Mouse (Mus musculus) limb, embryonic 12.5 days (tissue): ENCODE results near the gene Mfrp. TPM values are rescaled to one million over a fixed set of nuclear protein-coding genes. Genes with fewer than 3 reads are reported as not detected.

ENCODE experiments used
- ATAC-seq: fragments of 200-750 bp; cut with Nextera tagmentation; 2 replicates; pipeline ENCODE4 v1.8.0; 2017; ENCODE audit warnings: low read depth, moderate TSS enrichment; ENCODE audit not compliant: insufficient number of reproducible peaks, insufficient read depth, low FRiP score, low TSS enrichment
- H3K27ac ChIP-seq: fragments of 300-500 bp; sonication (generic); 2 replicates; pipeline ENCODE4 v1.5.1; 2016; ENCODE audit warnings: mild to moderate bottlenecking, moderate library complexity
- H3K27me3 ChIP-seq: fragments of 300-500 bp; sonication (generic); 2 replicates; pipeline ENCODE4 v1.6.1; 2016; ENCODE audit warnings: mild to moderate bottlenecking, moderate library complexity
- H3K36me3 ChIP-seq: fragments of 300-500 bp; sonication (generic); 2 replicates; pipeline ENCODE4 v1.6.1; 2016; ENCODE audit warnings: mild to moderate bottlenecking, moderate library complexity
- H3K4me1 ChIP-seq: fragments of 300-500 bp; sonication (generic); replicated peaks from 2 replicates; pipeline ENCODE4 v1.6.1; 2016
- H3K4me2 ChIP-seq: fragments of 300-500 bp; sonication (generic); 2 replicates; pipeline ENCODE4 v1.6.1; 2016; ENCODE audit warnings: mild to moderate bottlenecking, moderate library complexity
- H3K4me3 ChIP-seq: fragments of 300-500 bp; sonication (generic); replicated peaks from 2 replicates; pipeline ENCODE4 v1.5.1; 2016; ENCODE audit warnings: mild to moderate bottlenecking
- H3K9ac ChIP-seq: fragments of 300-500 bp; sonication (generic); replicated peaks from 2 replicates; pipeline ENCODE4 v1.6.1; 2016; ENCODE audit warnings: mild to moderate bottlenecking, moderate library complexity
- H3K9me3 ChIP-seq: fragments of 300-500 bp; sonication (generic); 2 replicates; pipeline ENCODE4 v1.6.1; 2016; ENCODE audit warnings: mild to moderate bottlenecking, moderate library complexity
- WGBS: fragments of 180-500 bp; shearing (Covaris S2); methylation state at CpG from one replicate; pipeline ENCODE4 v1.1.7; 2016; 5-methylcytosine and 5-hydroxymethylcytosine counted together
- polyA plus RNA-seq: library from polyadenylated mRNA; unstranded; fragments of >200 nt; fragmentation: Nextera tagmentation; extraction: Ambion mirVana; gene quantifications from 2 replicates; pipeline ENCODE4 v1.2.1, GENCODE M21; 2016

The Mfrp gene
- polyA plus RNA-seq, 1 experiment from 2014 or later: 0.29 TPM

DNA sequence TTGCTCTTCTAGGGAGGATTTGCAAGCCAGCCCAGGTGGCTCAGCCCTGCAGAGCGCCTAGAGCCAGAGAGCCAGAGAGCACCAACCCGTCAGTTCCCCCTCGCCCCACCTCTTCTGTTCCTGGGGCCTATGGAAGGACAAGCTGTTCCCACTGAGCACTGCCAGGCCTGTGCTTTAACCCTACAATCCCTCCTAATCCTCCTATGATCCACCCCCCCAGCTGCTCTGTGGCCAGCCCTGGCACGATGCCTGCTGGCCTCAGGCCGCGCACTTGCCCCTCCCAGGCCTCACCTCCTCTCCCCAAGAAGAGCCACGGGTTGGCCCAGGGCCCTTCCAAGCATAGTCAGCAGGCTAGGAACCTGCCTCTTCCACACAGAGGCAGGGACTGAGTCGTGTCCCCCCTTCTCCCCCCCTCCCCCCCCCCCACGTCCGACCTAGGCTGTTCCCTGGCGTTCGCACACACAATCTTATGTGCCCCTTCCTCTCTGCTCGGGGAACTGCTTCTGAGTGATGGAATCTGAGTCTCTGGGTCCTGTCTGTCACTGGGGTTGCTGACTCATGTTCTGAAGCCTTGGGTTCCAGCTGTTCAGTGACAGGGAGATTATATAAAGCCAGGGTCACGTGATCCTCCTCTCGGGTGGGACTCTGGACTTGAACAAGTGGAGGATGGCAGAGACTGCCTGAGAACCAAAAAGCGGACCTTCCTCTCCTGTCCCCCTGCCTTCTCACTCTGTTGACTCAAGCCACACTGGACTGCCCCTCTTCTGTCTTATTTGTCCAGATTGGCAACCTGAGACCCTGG, 22.4 kb upstream of the Mfrp start:
- 0 out of 2 replicates have a peak overlapping the region, but pooled peaks have one; percentile 17 for H3K27ac ChIP-seq
- H3K27me3 ChIP-seq: peaks cover 26% of the 10 kb centered on the region
- no peaks in the 10 kb centered on the region for H3K36me3 ChIP-seq
- WGBS: 37% methylated on average over 16 of the region's 16 CpGs
- H3K4me3 ChIP-seq: no peak overlapping the region
- no peak overlapping the region for H3K4me2 ChIP-seq
- H3K4me1 ChIP-seq: peaks cover 50% of the 10 kb centered on the region
- H3K9me3 ChIP-seq: no peaks in the 10 kb centered on the region
- ATAC-seq: peak; percentile 66
- 0 out of 2 replicates have a peak overlapping the region, but pooled peaks have one; percentile 8 for H3K9ac ChIP-seq

DNA sequence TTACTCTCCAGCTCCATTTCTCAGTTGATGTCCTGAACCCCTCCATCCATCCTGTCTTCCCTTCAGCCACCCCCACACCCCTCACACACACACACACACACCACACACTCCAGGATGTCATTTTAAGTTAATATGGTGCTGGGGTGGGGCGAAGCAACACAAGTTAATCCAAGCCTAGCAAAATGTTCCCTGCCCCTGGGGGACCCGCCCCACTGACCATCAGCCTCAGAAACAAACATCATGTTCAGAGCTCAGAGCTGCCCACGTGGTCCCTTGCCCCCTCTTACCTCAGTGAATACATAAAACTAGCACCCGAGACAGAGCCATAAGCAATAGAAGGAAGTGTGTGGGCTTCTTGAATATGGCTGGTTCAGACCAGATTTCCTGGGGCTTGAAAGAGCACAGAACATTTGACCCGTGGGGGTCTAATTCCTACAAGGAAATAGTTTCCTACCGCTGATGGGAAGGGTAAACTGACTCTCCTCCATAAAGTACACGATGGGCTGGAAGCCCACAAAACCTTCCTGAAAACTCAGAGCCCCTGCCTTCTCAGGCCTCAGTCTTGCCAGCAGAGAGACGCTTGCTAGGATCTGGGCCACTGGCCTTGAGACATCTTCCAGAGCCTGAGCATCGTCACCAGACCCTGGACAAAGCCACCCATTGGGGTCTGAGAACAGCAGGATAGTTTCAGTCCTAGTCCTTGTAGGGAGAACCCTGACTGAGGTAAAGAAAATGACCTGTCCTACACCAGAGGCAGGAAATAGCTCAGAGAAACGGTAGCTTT, 21.3 kb upstream of the Mfrp start:
- H3K4me1 ChIP-seq: peaks cover 56% of the 10 kb centered on the region
- 67% methylated on average over 10 of the region's 10 CpGs for WGBS
- no peak for ATAC-seq
- no peak overlapping the region for H3K4me2 ChIP-seq
- no peak overlapping the region for H3K9ac ChIP-seq
- H3K27ac ChIP-seq: no peak overlapping the region
- H3K27me3 ChIP-seq: peaks cover 30% of the 10 kb centered on the region
- H3K4me3 ChIP-seq: no peak overlapping the region
- no peaks in the 10 kb centered on the region for H3K9me3 ChIP-seq
- no peaks in the 10 kb centered on the region for H3K36me3 ChIP-seq

DNA sequence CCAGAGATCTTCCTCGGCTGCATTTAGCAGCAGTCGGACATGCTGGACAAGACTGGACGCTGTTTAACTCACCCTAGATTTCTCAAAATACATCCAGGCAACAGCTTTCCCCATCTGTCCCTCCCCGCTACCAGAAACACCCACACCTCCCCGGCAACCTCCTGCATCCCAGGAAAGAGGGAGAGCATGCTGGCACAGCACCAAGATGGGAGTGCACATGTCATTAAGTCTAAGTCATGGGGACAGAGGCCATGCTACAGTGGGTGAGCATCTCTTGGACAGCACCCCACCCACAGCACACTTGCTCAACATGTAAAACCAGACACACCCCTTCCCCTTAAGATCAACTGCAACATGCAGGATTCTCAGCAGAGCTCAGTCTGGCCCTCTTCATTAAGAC, 20.6 kb upstream of the Mfrp start:
- H3K27ac ChIP-seq: no peak overlapping the region
- peaks cover 34% of the 10 kb centered on the region for H3K27me3 ChIP-seq
- H3K9ac ChIP-seq: no peak overlapping the region
- no peak for ATAC-seq
- no peaks in the 10 kb centered on the region for H3K36me3 ChIP-seq
- no peaks in the 10 kb centered on the region for H3K9me3 ChIP-seq
- 79% methylated on average over 5 of the region's 5 CpGs for WGBS
- H3K4me3 ChIP-seq: no peak overlapping the region
- H3K4me2 ChIP-seq: no peak overlapping the region
- H3K4me1 ChIP-seq: peaks cover 59% of the 10 kb centered on the region

DNA sequence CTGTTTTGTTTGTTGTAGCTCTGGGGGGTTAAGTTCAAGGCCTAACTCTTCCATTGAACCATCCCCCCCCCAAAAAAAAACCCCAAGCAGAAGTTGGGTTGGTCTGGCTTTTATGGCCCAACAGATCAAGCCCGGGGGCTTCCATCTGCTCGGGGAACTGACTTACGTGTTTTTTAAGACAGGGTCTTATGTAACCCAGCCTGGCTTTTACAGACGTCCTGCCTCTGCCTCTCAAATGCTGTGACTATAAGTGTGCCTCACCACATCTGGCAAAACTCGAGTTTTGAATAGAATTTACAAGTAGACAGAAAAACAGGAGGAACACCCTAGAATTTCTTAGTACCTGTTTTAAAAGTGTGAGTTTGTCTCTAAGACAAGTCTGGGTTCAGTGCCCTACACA, 19.9 kb upstream of the Mfrp start:
- no peak overlapping the region for H3K4me3 ChIP-seq
- no peaks in the 10 kb centered on the region for H3K9me3 ChIP-seq
- H3K27me3 ChIP-seq: peaks cover 41% of the 10 kb centered on the region
- H3K27ac ChIP-seq: no peak overlapping the region
- no peaks in the 10 kb centered on the region for H3K36me3 ChIP-seq
- no peak overlapping the region for H3K4me2 ChIP-seq
- WGBS: 25% methylated on average over 5 of the region's 5 CpGs
- no peak for ATAC-seq
- H3K9ac ChIP-seq: no peak overlapping the region
- peaks cover 59% of the 10 kb centered on the region for H3K4me1 ChIP-seq

DNA sequence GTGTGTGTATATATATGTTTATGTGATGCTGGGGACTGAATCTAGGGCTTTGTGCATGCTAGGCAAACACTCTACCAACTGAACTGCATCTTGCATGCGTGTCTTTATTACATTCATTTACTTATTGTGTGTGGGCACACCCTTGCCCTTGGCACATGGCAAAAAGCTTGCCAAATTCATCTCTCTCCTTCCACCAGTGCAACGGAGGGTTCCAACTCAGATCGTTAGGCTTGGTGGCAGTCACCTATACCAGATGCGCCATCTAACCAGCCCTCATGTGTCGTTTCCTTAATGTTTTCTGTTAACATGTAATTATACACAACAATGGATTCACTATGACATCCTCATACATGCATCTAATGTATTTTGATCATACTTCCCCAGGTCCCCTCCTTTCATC, 19.3 kb upstream of the Mfrp start:
- H3K36me3 ChIP-seq: no peaks in the 10 kb centered on the region
- H3K27ac ChIP-seq: no peak overlapping the region
- H3K27me3 ChIP-seq: peaks cover 46% of the 10 kb centered on the region
- H3K4me3 ChIP-seq: no peak overlapping the region
- H3K4me2 ChIP-seq: no peak overlapping the region
- H3K4me1 ChIP-seq: peaks cover 61% of the 10 kb centered on the region
- WGBS: 85% methylated on average over 5 of the region's 5 CpGs
- no peak for ATAC-seq
- H3K9me3 ChIP-seq: no peaks in the 10 kb centered on the region
- no peak overlapping the region for H3K9ac ChIP-seq

DNA sequence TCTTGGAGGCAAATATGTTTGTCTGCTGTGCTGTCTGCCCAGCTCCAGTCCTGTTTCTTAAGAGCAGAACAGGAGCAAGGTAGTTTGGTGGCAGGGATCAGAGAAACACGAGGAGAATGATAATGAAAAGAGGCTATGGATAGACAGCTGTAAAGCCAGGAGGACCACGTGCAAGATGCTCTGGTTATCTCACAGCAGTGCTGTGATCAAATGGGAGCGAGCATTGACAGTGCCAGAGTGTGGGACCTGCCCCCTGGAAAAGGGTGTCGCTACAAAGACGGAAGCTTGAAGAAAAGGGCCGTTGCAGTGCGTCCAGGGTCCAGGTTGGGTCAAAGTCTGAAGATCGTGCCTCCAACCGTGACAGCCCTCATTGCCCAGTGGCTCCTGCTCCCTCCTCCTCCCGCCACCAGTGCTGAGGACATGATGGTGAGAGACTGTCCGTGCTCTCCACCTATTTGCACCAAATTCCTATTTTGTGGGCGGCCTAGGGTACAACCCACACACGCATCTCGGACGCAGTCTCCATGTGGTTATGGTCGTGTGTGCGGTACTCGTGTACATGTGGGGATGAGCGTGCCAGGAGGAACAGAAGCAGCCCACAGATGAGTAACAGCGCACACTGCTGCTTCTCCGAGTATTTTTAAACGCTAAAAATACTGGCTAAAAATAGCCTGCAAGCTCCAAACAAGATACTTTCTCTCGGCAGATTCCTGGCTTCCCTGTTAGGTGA, 18.0 kb upstream of the Mfrp start:
- H3K4me3 ChIP-seq: peak overlapping the region; percentile 63
- H3K27me3 ChIP-seq: peaks cover 55% of the 10 kb centered on the region

DNA sequence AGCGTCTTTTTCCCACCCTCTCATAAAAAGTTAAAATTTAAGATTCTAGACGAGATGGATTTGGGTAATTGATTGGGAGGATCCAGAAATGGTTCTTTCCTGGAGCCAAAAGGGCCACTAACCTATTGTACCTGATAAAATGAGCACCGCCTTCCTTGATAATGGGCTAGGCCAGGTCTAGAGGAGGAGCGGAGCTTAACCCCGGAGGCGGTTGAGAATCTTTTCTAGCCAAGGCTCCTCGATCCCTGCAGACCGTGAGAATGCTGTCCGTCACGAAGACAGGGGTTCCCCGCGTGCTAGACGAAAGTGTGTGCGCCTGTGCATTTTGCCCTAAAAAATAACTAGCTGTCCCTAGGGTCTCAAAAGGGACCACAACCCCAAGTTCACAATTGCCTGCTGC, 17.3 kb upstream of the Mfrp start:
- peaks cover 55% of the 10 kb centered on the region for H3K27me3 ChIP-seq
- H3K9me3 ChIP-seq: no peaks in the 10 kb centered on the region
- H3K4me1 ChIP-seq: peaks cover 61% of the 10 kb centered on the region
- H3K4me2 ChIP-seq: peak overlapping the region; percentile 99
- peak overlapping the region; percentile 74 for H3K9ac ChIP-seq
- no peak for ATAC-seq
- H3K36me3 ChIP-seq: no peaks in the 10 kb centered on the region
- peak overlapping the region; percentile 63 for H3K4me3 ChIP-seq
- WGBS: under 1% methylated on average over 14 of the region's 14 CpGs
- H3K27ac ChIP-seq: no peak overlapping the region

More for the DNA sequence above, 18.0 kb upstream of the Mfrp start:
- ATAC-seq: no peak
- Histone ChIP-seq H3K27ac (no peak overlapping the region), H3K4me1 (peaks cover 68% of the 10 kb centered on the region), H3K9me3 (no peaks in the 10 kb centered on the region), H3K36me3 (no peaks in the 10 kb centered on the region), H3K4me2 (peak overlapping the region; percentile 99), H3K9ac (no peak overlapping the region)
- WGBS: 9% methylated on average over 23 of the region's 23 CpGs

DNA sequence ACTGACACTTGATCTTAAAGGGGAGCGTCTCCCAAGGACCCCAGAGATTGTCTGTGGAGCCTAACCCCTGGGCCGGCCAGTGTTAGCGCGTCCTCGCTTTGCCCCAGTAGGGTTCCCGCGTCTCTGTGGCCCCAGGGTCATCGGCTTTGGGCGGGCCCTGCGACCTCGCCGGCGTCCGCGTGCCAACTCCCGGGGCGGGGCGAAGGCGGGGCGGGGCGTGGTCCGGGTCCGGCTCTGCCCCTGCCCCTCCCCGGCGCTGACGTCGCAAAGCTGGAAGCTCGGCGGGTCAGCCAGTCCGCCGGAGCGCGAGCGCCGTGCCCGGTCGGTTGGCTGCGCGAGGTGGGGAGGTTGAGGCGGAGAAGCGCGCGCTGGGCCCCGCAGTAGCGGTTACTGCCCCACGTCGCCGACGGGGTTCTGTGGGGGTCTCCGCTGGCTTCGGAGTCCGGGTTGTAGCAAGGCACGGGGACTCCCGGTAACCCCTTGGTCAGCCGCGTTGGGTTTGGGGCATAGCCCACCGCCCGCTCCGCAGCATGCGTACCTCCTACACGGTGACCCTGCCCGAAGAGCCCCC, 16.8 kb upstream of the Mfrp start:
- WGBS: under 1% methylated on average over 62 of the region's 62 CpGs
- H3K4me1 ChIP-seq: peaks cover 56% of the 10 kb centered on the region
- no peaks in the 10 kb centered on the region for H3K36me3 ChIP-seq
- no peak overlapping the region for H3K27ac ChIP-seq
- H3K9me3 ChIP-seq: no peaks in the 10 kb centered on the region
- ATAC-seq: peak; percentile 36; the same call in 1 of the 2 replicates
- H3K4me3 ChIP-seq: peak overlapping the region; percentile 63
- H3K27me3 ChIP-seq: peaks cover 55% of the 10 kb centered on the region
- H3K4me2 ChIP-seq: peak overlapping the region; percentile 99
- H3K9ac ChIP-seq: peak overlapping the region; percentile 74

DNA sequence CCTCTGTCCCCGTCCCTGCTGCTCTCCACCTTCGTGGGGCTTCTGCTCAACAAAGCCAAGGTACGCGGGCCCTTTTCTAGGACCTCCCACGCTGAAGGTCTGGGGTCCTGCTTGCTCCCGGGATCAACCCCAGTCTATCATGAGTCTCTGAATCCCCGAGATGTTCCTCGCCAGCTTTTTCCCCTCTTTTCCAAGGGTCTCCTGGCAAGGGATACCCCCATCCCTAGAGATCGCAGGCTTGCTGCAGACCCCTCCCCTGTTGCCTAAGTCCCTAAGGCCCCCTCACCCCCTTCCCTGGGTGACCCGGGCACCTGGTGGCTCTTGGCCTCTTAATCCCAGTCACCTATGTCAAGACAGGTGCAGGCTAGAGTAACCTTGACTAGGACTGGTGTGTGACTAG, 16.3 kb upstream of the Mfrp start:
- Histone ChIP-seq H3K9me3 (no peaks in the 10 kb centered on the region), H3K27ac (no peak overlapping the region), H3K27me3 (peaks cover 55% of the 10 kb centered on the region), H3K36me3 (no peaks in the 10 kb centered on the region), H3K4me2 (peak overlapping the region; percentile 99), H3K4me1 (peaks cover 55% of the 10 kb centered on the region), H3K9ac (peak overlapping the region; percentile 74), H3K4me3 (peak overlapping the region; percentile 63)
- 3% methylated on average over 10 of the region's 10 CpGs for WGBS
- ATAC-seq: no peak

DNA sequence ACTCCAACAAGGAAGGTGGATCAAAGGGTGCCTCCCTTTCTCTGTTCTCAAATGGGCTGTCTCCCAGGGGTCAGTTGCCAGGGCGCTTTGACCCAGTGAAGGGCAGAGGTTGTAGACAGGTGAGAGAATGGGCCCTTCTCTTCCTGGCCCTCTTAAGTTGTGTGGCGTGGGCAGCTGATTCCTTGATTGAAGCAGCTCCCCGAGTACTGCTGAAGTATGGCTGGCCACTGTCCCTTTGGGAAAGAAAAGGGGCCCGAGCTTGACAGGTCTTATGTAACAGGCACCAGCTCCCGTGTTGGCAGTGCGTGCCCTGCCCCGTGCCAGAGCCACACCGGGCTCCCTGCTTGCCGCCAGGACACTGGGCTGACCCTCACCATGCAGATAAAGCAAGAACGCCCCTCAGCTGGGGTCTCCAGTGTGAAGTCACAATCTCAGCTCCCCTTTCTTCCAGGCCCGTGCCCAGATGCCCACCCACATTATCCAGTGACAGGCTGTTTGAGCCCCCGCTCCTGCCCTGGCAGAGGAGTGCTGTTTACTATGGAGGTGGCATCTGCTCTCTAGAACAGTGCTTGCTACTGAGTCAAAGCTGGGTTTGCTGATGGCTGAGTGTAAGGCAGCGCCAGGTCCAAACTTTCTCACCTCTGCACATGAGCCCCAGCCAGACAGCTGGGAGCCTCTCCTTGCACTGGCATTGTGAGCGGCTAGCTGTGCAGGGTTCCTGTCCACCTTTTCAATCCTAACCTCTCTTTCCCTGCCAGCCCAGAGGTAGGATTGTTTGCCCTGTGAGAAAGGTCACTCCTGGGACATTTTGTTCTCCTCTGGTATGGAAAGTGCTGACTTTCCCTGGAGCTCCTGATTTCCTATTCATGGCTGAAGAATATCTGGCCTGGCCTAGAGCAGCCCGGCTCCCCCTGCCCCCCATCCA, 15.5 kb upstream of the Mfrp start:
- peak overlapping the region; percentile 99 for H3K4me2 ChIP-seq
- H3K36me3 ChIP-seq: peaks cover 6% of the 10 kb centered on the region
- peaks cover 52% of the 10 kb centered on the region for H3K4me1 ChIP-seq
- H3K27ac ChIP-seq: no peak overlapping the region
- H3K27me3 ChIP-seq: peaks cover 54% of the 10 kb centered on the region
- 69% methylated on average over 15 of the region's 15 CpGs for whole genome bisulfite sequencing
- H3K9me3 ChIP-seq: no peaks in the 10 kb centered on the region
- no peak for ATAC-seq
- peak overlapping the region; percentile 63 for H3K4me3 ChIP-seq
- 0 out of 2 replicates have a peak overlapping the region, but pooled peaks have one; percentile 74 for H3K9ac ChIP-seq
